Comparison of ENCODE assay signal across 10 mouse cellular contexts in genomic region chr2:61567045-61567783, GRCm38 (mm10). TPM values are rescaled to one million over a fixed set of nuclear protein-coding genes. Genes with fewer than 3 reads are reported as not detected.
DNase-seq lines count a peak whose midpoint lies in the region; ATAC-seq lines count a peak whose summit lies in the region.
"Had no signal": no experiment of that assay in that cellular context is flagged by ENCODE, and none has a peak within 500 bp of the region (broad histone marks: within the 10 kb centered on the region; RNA-seq: fewer than 3 reads in every experiment).

No protein-coding gene starts in this region.

- no peaks in the 10 kb centered on the region for H3K4me1 ChIP-seq in stomach, embryonic 16.5 days (ENCODE audit: control insufficient read depth, insufficient read depth, low read length)
- H3K4me1 ChIP-seq: lung, embryonic 15.5 days had no signal

- H3K27me3 ChIP-seq in stomach, embryonic 16.5 days (ENCODE audit: control insufficient read depth, insufficient read depth, low read length) = no peaks in the 10 kb centered on the region
- H3K27me3 ChIP-seq: lung, embryonic 15.5 days had no signal

- H3K4me2 ChIP-seq in stomach, embryonic 16.5 days (ENCODE audit: low read depth, low read length) = no peak overlapping the region
- H3K4me2 ChIP-seq: lung, embryonic 15.5 days had no signal

- H3K9ac ChIP-seq in stomach, embryonic 16.5 days (ENCODE audit: low read length) = no peak overlapping the region
- H3K9ac ChIP-seq: lung, embryonic 15.5 days had no signal

- WGBS in stomach, embryonic 16.5 days = 55% methylated on average over 4 of the region's 4 CpGs

- no peaks in the 10 kb centered on the region for H3K9me3 ChIP-seq in stomach, embryonic 16.5 days (replicated peaks; ENCODE audit: control insufficient read depth, low read length)
- H3K9me3 ChIP-seq: lung, embryonic 15.5 days had no signal

- peak; percentile 24 for DNase-seq in embryo, embryonic 11 days
- no peak for DNase-seq in embryo, embryonic 9.5 days (ENCODE audit: extremely low spot score)
- DNase-seq in retina, postnatal 1 day = peak; percentile 21
- no peak for DNase-seq in retina, embryonic 14.5 days (ENCODE audit: low spot score)
- peak; percentile 60 for DNase-seq in gonadal fat pad, adult 2 months (ENCODE audit: low read depth)
- DNase-seq in cerebellum, adult 8-10 months = no peak
- DNase-seq: adrenal gland, postnatal 10 days had no signal

- H3K4me3 ChIP-seq in stomach, embryonic 16.5 days (replicated peaks; ENCODE audit: low read length) = no peak overlapping the region
- H3K4me3 ChIP-seq: lung, embryonic 15.5 days had no signal

- H3K36me3 ChIP-seq in stomach, embryonic 16.5 days (ENCODE audit: control insufficient read depth, insufficient read depth, low read length) = no peaks in the 10 kb centered on the region
- H3K36me3 ChIP-seq: lung, embryonic 15.5 days had no signal

- H3K27ac ChIP-seq in stomach, embryonic 16.5 days (ENCODE audit: low read length) = peak overlapping the region; percentile 67
- H3K27ac ChIP-seq: lung, embryonic 15.5 days had no signal

- peak; percentile 65 for ATAC-seq in stomach, embryonic 16.5 days (ENCODE audit: insufficient read depth, low FRiP score)
- no peak for ATAC-seq in inflammation-experienced regulatory T-cells, adult 6 months

RNA-seq across cellular contexts. Expression of gene Tank, which starts 11.2 kb away (rescaled TPM):
- 10.4 and 14.2 TPM in 2 replicates for polyA plus RNA-seq in gonadal fat pad, adult 2 months (2012; rRNA removed)
- polyA plus RNA-seq in stomach, embryonic 16.5 days (2015; fragmentation: Nextera tagmentation; extraction: Ambion mirVana) = 35.2 and 36.0 TPM in 2 replicates
- polyA plus RNA-seq in inflammation-experienced regulatory T-cells, adult 6 months (2017; shearing (Covaris generic)) = 100 to 1,000 TPM; 245 to 330 (median 251) TPM

Comparison
In these comparisons a context has a peak if more than half of its experiments do, and no peak if none do; other contexts are left out.
1. DNase-seq: peak in embryo, embryonic 11 days (single experiment), retina, postnatal 1 day (single experiment) and gonadal fat pad, adult 2 months (single experiment); none in embryo, embryonic 9.5 days (single experiment), retina, embryonic 14.5 days (single experiment) and cerebellum, adult 8-10 months (single experiment).